Mouse (Mus musculus) hindbrain, postnatal 0 days (tissue): ENCODE results near the gene Gm10577. TPM values are rescaled to one million over a fixed set of nuclear protein-coding genes. Genes with fewer than 3 reads are reported as not detected.

Experiments used
- ATAC-seq: fragments of 200-750 bp; cut with Nextera tagmentation; 2 replicates; pipeline ENCODE4 v1.8.0; 2017; ENCODE audit warnings: mild to moderate bottlenecking, moderate TSS enrichment, moderate library complexity
- DNase-seq: peaks from one replicate; pipeline ENCODE4 v3.0.0-alpha.2; 2015; ENCODE audit warnings: low spot score
- H3K27ac ChIP-seq: fragments of 300-500 bp; sonication (generic); 2 replicates; pipeline ENCODE4 v1.5.1; 2014; ENCODE audit warnings: mild to moderate bottlenecking
- H3K27me3 ChIP-seq: fragments of 300-500 bp; sonication (generic); 2 replicates; pipeline ENCODE4 v1.6.1; 2014; ENCODE audit warnings: low read length, mixed read lengths; ENCODE audit not compliant: insufficient read depth
- H3K36me3 ChIP-seq: fragments of 300-500 bp; sonication (generic); 2 replicates; pipeline ENCODE4 v1.6.1; 2014; ENCODE audit warnings: low read length, mixed read lengths; ENCODE audit not compliant: insufficient read depth
- H3K4me1 ChIP-seq: fragments of 300-500 bp; sonication (generic); 2 replicates; pipeline ENCODE4 v1.6.1; 2014; ENCODE audit warnings: antibody characterized with exemption, low read length, mixed read lengths; ENCODE audit not compliant: insufficient read depth
- H3K4me2 ChIP-seq: fragments of 300-500 bp; sonication (generic); 2 replicates; pipeline ENCODE4 v1.6.1; 2014; ENCODE audit warnings: low read depth, mild to moderate bottlenecking, low read length, moderate library complexity, mixed read lengths
- H3K4me3 ChIP-seq: fragments of 300-500 bp; sonication (generic); 2 replicates; pipeline ENCODE4 v1.5.1; 2014; ENCODE audit warnings: low read length
- H3K9ac ChIP-seq: fragments of 300-500 bp; sonication (generic); replicated peaks from 2 replicates; pipeline ENCODE4 v1.6.1; 2014; ENCODE audit warnings: mild to moderate bottlenecking, low read length, moderate library complexity, mixed read lengths
- H3K9me3 ChIP-seq: fragments of 300-500 bp; sonication (generic); 2 replicates; pipeline ENCODE4 v1.6.1; 2016; ENCODE audit warnings: low read length, mixed read lengths
- CTCF ChIP-seq: IDR thresholded peaks from 2 replicates; pipeline ENCODE4 v1.5.1; 2016; ENCODE audit warnings: antibody characterized with exemption, control low read depth, low read depth
- WGBS: fragments of 180-500 bp; shearing (Covaris S2); extraction: QIAGEN DNeasy Blood & Tissue Kit; methylation state at CpG from one replicate; pipeline ENCODE4 v1.1.7; 2014; 5-methylcytosine and 5-hydroxymethylcytosine counted together
- polyA plus RNA-seq: library from polyadenylated mRNA; unstranded; fragments of >200 nt; fragmentation: Nextera tagmentation; extraction: Ambion mirVana; gene quantifications from 2 replicates; pipeline ENCODE4 v1.2.1, GENCODE M21; 2015
- total RNA-seq: library from RNA; depleted of rRNA; stranded (reverse); fragments of >200 nt; gene quantifications from 2 replicates; pipeline ENCODE4 v1.2.3, GENCODE M21; 2014; rRNA removed

Gm10577 gene
- not detected in 2 replicates for total RNA-seq
- not detected in 2 replicates for polyA plus RNA-seq

DNA sequence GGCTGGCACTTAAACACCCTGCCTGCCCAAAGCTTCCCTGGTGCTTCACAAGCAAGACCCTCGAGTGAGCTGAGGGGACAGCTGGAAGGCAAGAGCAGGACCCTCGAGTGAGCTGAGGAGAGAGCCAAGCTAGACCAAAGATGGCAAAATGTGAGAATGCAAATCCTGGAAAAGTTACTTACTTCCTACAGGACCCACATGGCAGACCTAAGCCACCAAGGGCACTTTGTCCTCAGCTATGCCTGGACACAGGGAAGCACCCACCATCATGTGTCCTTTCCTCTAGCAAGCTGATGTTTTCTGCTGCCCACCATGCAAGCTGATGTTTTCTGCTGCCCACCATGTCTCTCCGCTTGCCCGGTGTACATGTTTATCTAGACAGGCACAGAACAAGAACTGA is at the start of gene Gm10577:
Gene Gm10577 (minus strand): TSS at position 101 of the 400 bp plus-strand sequence.
- Histone ChIP-seq H3K4me2 (no peak within 1 kb of the TSS), H3K36me3 (no peaks in the 10 kb centered on the region), H3K9ac (no peak within 1 kb of the TSS), H3K4me3 (no peak within 1 kb of the TSS), H3K9me3 (0 out of 2 replicates have a peak, but pooled peaks cover 2% of the 10 kb centered on the region), H3K27ac (no peak within 1 kb of the TSS), H3K27me3 (no peaks in the 10 kb centered on the region), H3K4me1 (no peaks in the 10 kb centered on the region)
- DNase-seq: no peak
- 83% methylated on average over 4 of the region's 4 CpGs for whole genome bisulfite sequencing
- ATAC-seq: no peak
- no peak for TF ChIP-seq CTCF

DNA sequence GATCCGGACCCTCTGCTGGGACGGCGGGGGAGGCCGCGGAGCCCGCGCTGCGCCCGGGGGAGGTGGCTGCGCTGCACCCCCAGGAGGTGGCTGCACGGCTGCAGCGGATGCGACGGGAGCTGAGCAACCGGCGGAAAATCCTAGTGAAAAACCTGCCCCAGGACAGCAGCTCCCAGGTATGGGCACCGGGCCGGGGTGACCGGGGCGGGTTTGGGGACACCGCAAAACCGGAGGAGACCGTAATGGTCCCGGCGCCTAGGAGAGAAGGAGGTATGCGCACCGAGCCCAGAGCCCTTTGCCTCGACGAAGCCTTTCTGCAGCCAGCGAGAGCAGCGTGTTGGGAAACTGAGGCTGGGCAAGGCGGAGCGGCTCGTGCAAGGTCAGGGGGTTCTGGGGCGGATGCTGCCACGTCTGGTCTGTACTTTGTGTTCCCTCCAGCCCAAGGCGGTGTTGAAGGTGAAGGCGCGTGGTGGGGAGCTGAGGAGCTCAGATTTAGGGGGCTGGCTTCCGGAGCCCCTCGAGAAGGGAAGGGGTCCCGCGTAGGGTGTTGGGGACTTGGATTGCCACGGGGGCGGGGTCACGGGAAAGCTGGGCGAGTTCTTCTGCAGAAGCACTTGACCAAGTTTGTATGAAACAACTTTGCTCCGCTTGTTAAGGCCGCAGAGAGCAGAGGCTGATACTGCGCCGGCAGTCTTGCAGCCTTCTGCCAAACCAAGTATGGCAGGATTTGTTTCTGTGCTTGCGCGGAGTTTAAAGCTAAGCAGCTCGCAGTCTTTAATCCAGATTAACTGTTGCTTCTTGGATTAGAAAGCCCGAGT is 48.9 kb upstream of the Gm10577 start:
- peak; percentile 65 for ATAC-seq
- no peak for TF ChIP-seq CTCF
- DNase-seq: peak; percentile 54
- Histone ChIP-seq H3K4me2 (peak overlapping the region; percentile 93), H3K27ac (peak overlapping the region; percentile 54; the same call in 1 of the 2 replicates), H3K36me3 (no peaks in the 10 kb centered on the region), H3K4me1 (no peaks in the 10 kb centered on the region), H3K4me3 (peak overlapping the region; percentile 86), H3K9ac (peak overlapping the region; percentile 75), H3K9me3 (no peaks in the 10 kb centered on the region), H3K27me3 (no peaks in the 10 kb centered on the region)
- 1% methylated on average over 54 of the region's 55 CpGs for WGBS

DNA sequence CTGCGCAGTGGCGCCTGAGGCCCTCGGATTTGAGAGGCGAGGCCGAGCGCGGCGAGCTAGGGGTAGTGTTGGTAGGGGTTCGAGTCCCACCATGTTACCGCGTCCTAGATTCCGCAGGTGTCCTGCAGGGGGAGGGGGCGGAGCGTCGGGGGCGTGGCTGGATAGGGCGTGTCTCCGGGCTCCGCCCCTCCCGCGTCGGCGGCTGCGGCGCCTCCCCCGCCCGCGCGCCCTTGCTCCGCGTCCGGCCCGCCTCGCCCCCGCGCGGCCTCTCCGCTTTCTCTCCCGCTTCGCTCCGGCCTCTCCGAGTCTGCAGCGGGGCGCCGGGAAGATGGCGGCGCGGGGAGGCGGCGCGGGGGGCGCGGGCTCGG is 48.3 kb upstream of the Gm10577 start, which contains the start of gene Raver2:
Gene Raver2 (plus strand): TSS at position 198 of the 368 bp plus-strand sequence.
- H3K36me3 ChIP-seq: no peaks in the 10 kb centered on the region
- H3K4me2 ChIP-seq: peak within 1 kb of the TSS; percentile 93
- H3K27me3 ChIP-seq: no peaks in the 10 kb centered on the region
- H3K9me3 ChIP-seq: no peaks in the 10 kb centered on the region
- TF ChIP-seq CTCF: peak; percentile 38
- no peaks in the 10 kb centered on the region for H3K4me1 ChIP-seq
- WGBS: 1% methylated on average over 41 of the region's 54 CpGs
- peak within 1 kb of the TSS; percentile 54; the same call in 1 of the 2 replicates for H3K27ac ChIP-seq
- ATAC-seq (peak; percentile 82), DNase-seq (peak; percentile 79)
- peak within 1 kb of the TSS; percentile 75 for H3K9ac ChIP-seq
- peak within 1 kb of the TSS; percentile 86 for H3K4me3 ChIP-seq

DNA sequence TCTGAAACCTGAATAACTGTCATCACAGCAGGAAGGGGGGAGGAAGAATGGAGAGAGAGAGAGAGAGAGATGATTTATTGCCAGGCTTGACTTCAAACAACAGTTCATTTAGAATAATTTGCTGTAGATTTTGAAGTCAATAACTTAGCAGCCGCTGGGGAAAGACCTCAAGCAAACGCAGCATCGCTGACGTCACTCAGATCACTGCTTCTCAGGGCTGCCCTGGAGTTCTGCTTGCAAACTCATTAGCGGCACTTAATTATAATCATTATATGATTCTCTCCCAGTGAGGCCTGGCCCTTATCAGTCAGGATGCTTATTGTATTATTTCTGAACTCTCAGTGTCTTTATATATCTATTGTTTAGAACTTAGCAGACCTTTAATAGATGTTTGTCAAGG is 45.9 kb upstream of the Gm10577 start:
- no peak for TF ChIP-seq CTCF
- H3K36me3 ChIP-seq: no peaks in the 10 kb centered on the region
- peak; percentile 33 for DNase-seq
- H3K27me3 ChIP-seq: no peaks in the 10 kb centered on the region
- no peak for ATAC-seq
- no peak overlapping the region for H3K27ac ChIP-seq
- no peak overlapping the region for H3K4me3 ChIP-seq
- no peak overlapping the region for H3K4me2 ChIP-seq
- no peaks in the 10 kb centered on the region for H3K4me1 ChIP-seq
- WGBS: 52% methylated on average over 5 of the region's 5 CpGs
- no peak overlapping the region for H3K9ac ChIP-seq
- no peaks in the 10 kb centered on the region; the same call in 1 of the 2 replicates for H3K9me3 ChIP-seq

DNA sequence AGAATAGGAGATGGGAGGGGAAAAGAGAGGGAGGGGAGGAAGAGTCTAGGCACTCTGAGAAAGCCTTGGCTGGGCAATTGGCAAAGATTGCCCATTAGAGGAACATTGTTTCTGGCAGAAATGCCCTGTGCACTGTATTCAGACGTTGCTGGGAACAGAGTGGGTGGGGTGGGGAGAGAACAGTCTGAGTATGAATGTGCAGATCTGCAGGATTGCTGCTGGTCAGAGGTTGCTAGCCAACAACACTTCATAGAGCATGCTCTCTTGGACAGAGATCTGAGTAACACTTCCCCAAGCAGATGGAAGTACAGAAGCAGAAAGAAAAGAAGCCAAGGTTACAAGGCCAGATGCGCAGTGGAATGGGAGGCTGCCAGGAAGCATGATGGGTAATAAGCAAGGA is 41.6 kb upstream of the Gm10577 start:
- ATAC-seq: peak; percentile 55; the same call in 1 of the 2 replicates
- WGBS: 45% methylated on average over 2 of the region's 2 CpGs
- no peak overlapping the region for H3K9ac ChIP-seq
- H3K27ac ChIP-seq: no peak overlapping the region
- peak; percentile 29 for DNase-seq
- no peaks in the 10 kb centered on the region; the same call in 1 of the 2 replicates for H3K9me3 ChIP-seq
- H3K4me1 ChIP-seq: no peaks in the 10 kb centered on the region
- H3K36me3 ChIP-seq: no peaks in the 10 kb centered on the region
- H3K4me2 ChIP-seq: no peak overlapping the region
- no peak for TF ChIP-seq CTCF
- H3K27me3 ChIP-seq: no peaks in the 10 kb centered on the region
- H3K4me3 ChIP-seq: no peak overlapping the region

DNA sequence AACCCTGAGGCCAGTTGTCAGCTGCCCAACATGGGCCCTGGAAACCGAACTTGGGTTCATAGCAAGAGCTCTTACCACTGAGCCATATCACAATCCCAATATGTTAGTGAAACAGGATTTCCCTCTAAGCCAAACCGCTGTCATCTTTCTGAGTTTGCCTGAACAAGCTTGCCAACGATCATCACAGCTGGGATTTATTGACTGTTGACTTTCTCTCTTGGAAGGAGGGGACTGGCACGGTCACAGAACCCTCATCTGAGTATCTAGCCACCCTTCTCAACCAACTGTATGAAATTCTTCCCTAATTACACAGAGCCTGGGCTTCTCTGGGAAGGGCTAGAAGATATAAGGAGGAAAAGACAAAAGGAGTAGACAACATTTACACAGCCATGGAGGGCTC is 26.1 kb upstream of the Gm10577 start:
- H3K27ac ChIP-seq: no peak overlapping the region
- no peak overlapping the region for H3K4me3 ChIP-seq
- no peaks in the 10 kb centered on the region for H3K9me3 ChIP-seq
- 76% methylated on average over 4 of the region's 4 CpGs for WGBS
- H3K27me3 ChIP-seq: no peaks in the 10 kb centered on the region
- H3K9ac ChIP-seq: no peak overlapping the region
- no peak for TF ChIP-seq CTCF
- H3K36me3 ChIP-seq: no peaks in the 10 kb centered on the region
- no peaks in the 10 kb centered on the region for H3K4me1 ChIP-seq
- ATAC-seq: no peak
- no peak overlapping the region for H3K4me2 ChIP-seq
- no peak for DNase-seq

DNA sequence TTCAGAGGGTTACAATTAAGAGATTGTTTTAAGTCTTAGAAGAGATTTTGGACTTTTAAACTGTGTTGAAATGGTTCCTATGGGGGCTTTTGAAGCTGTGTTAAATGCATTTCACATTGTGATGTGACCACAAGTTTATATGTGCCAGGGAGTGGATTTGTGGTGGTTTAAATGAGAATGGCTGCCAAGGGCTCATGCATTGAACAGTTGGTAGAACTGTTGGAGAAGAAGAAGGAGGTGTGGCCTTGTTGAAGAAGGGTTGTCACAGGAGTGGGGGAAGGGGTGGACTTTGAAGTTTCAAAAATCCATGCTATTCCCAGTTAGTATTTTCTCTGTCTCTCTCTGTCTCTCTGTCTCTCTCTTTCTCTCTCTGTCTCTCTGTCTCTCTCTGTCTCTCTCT is 23.7 kb upstream of the Gm10577 start:
- TF ChIP-seq CTCF: no peak
- no peak overlapping the region for H3K9ac ChIP-seq
- no peak for ATAC-seq
- H3K9me3 ChIP-seq: no peaks in the 10 kb centered on the region
- H3K27me3 ChIP-seq: no peaks in the 10 kb centered on the region
- no peak overlapping the region for H3K4me3 ChIP-seq
- H3K27ac ChIP-seq: no peak overlapping the region
- DNase-seq: no peak
- H3K36me3 ChIP-seq: no peaks in the 10 kb centered on the region
- no peaks in the 10 kb centered on the region for H3K4me1 ChIP-seq
- H3K4me2 ChIP-seq: no peak overlapping the region
